Mouse (Mus musculus) Patski (cell line): ENCODE results near the gene Epha7. TPM values are rescaled to one million over a fixed set of nuclear protein-coding genes. Genes with fewer than 3 reads are reported as not detected.
A peak's percentile ranks its signal among the peaks of the same experiment; 100 is the strongest.

Experiments used
- ATAC-seq: fragments of 100-300 bp; one replicate; pipeline ENCODE4 v1.8.0; 2021
- CTCF ChIA-PET: fragments of 350-600 bp; sonication (Branson Sonifier 250); formaldehyde crosslinking; loops from one replicate; lab custom pipeline; 2022; ENCODE audit warnings: inconsistent platforms; lab: Charles Lee
- POLR2A ChIA-PET: fragments of 350-600 bp; sonication (Branson Sonifier 250); formaldehyde crosslinking; loops from one replicate; lab custom pipeline; 2022; ENCODE audit warnings: antibody characterized with exemption, inconsistent platforms; lab: Charles Lee
- DNase-seq: peaks from one replicate; pipeline ENCODE4 v3.0.0-alpha.2; 2011; ENCODE audit warnings: low read depth, low spot score
- H3K27me3 ChIP-seq: fragments of 371-371 bp; one replicate; pipeline ENCODE4 v1.5.1; 2021
- CTCF ChIP-seq: fragments of 100-300 bp; IDR thresholded peaks from one replicate; pipeline ENCODE4 v1.5.1; 2021
- in situ Hi-C: fragments of 300-500 bp; cut with MboI; formaldehyde crosslinking; loops from 3 replicates; pipeline ENCODE4 v1.11.1; 2018; ENCODE audit warnings: low pct_unique_long_range_greater_than_20kb, mixed read lengths
- polyA plus RNA-seq: library from polyadenylated mRNA; unstranded; gene quantifications from one replicate; pipeline ENCODE4 v1.2.3, GENCODE M21; 2021

Epha7 gene
- 1.3 TPM for polyA plus RNA-seq

GRCm38 (mm10) chr4:28812691-28813289 is at the start of gene Epha7:
Epha7 (plus strand) TSS chr4:28813131.
- peak; percentile 94 for ATAC-seq
- DNase-seq = peak; percentile 44
- in situ Hi-C loops = loop anchor here (25.0 kb wide), 1 partner anchor 850 kb away; no protein-coding TSS in a partner anchor
- ChIA-PET CTCF (interaction anchor here (1.8 kb wide), 1 partner anchor 10 kb away, joined by 5 read pairs; no protein-coding TSS in a partner anchor), POLR2A (no interaction called here)
- peaks cover 17% of the 10 kb centered on the region for H3K27me3 ChIP-seq
- no peak for TF ChIP-seq CTCF

GRCm38 (mm10) chr4:28783961-28784360 is 29.0 kb upstream of the Epha7 start:
- TF ChIP-seq CTCF = no peak
- in situ Hi-C loops = loop anchor here (25.0 kb wide), 1 partner anchor 103 kb away; no protein-coding TSS in a partner anchor
- ATAC-seq (no peak), DNase-seq (no peak)
- ChIA-PET CTCF (no interaction called here), POLR2A (no interaction called here)
- no peaks in the 10 kb centered on the region for H3K27me3 ChIP-seq

- ATAC-seq (no peak), DNase-seq (no peak)
- ChIA-PET CTCF (no interaction called here), POLR2A (no interaction called here)
- in situ Hi-C loops = loop anchor here (10.0 to 25.0 kb wide), 2 partner anchors 264 to 846 kb away; no protein-coding TSS in a partner anchor
- peaks cover 12% of the 10 kb centered on the region for H3K27me3 ChIP-seq
- TF ChIP-seq CTCF = peak; percentile 43
Measured at GRCm38 (mm10) chr4:28808800-28809199, 4.1 kb upstream of the Epha7 start.

GRCm38 (mm10) chr4:28809703-28810102 is 3.2 kb upstream of the Epha7 start:
- in situ Hi-C loops = loop anchor here (10.0 to 25.0 kb wide), 2 partner anchors 265 to 847 kb away; no protein-coding TSS in a partner anchor
- peaks cover 12% of the 10 kb centered on the region for H3K27me3 ChIP-seq
- no peak for TF ChIP-seq CTCF
- DNase-seq (no peak), ATAC-seq (no peak)
- CTCF ChIA-PET = no interaction called here
- POLR2A ChIA-PET = no interaction called here

- ATAC-seq (peak; percentile 14), DNase-seq (no peak)
- ChIA-PET CTCF (interaction anchor here (1.8 kb wide), 1 partner anchor 9 kb away, joined by 5 read pairs; no protein-coding TSS in a partner anchor), POLR2A (no interaction called here)
- TF ChIP-seq CTCF = no peak
- peaks cover 17% of the 10 kb centered on the region for H3K27me3 ChIP-seq
- in situ Hi-C loops = loop anchor here (25.0 kb wide), 1 partner anchor 852 kb away; no protein-coding TSS in a partner anchor
Measured at GRCm38 (mm10) chr4:28813551-28814475, 882 bp downstream of the Epha7 start.

- DNase-seq = no peak
- in situ Hi-C loops = loop anchor here (25.0 kb wide), 1 partner anchor 852 kb away; no protein-coding TSS in a partner anchor
- POLR2A ChIA-PET = no interaction called here
- CTCF ChIA-PET = no interaction called here
- TF ChIP-seq CTCF = no peak
- no peak for ATAC-seq
- peaks cover 17% of the 10 kb centered on the region for H3K27me3 ChIP-seq
Measured at GRCm38 (mm10) chr4:28814476-28814815, 1.5 kb downstream of the Epha7 start.

GRCm38 (mm10) chr4:28814816-28815620 is 2.1 kb downstream of the Epha7 start:
- ChIA-PET POLR2A (no interaction called here), CTCF (no interaction called here)
- DNase-seq (no peak), ATAC-seq (peak; percentile 27)
- in situ Hi-C loops = loop anchor here (25.0 kb wide), 1 partner anchor 853 kb away; no protein-coding TSS in a partner anchor
- TF ChIP-seq CTCF = peak; percentile 40
- H3K27me3 ChIP-seq = peaks cover 17% of the 10 kb centered on the region

- in situ Hi-C loops = loop anchor here (25.0 kb wide), 1 partner anchor 853 kb away; no protein-coding TSS in a partner anchor
- POLR2A ChIA-PET = no interaction called here
- no peak for TF ChIP-seq CTCF
- ATAC-seq (no peak), DNase-seq (no peak)
- CTCF ChIA-PET = no interaction called here
- peaks cover 17% of the 10 kb centered on the region for H3K27me3 ChIP-seq
Measured at GRCm38 (mm10) chr4:28815621-28815920, 2.6 kb downstream of the Epha7 start.

- DNase-seq = no peak
- no peak for ATAC-seq
- ChIA-PET POLR2A (no interaction called here), CTCF (interaction anchor here (2.2 kb wide), 1 partner anchor 11 kb away, joined by 5 read pairs; the partner anchor contains the start of gene Epha7)
- no peak for TF ChIP-seq CTCF
- in situ Hi-C loops = loop anchor here (25.0 kb wide), 1 partner anchor 861 kb away; no protein-coding TSS in a partner anchor
- no peaks in the 10 kb centered on the region for H3K27me3 ChIP-seq
Measured at GRCm38 (mm10) chr4:28823616-28824015, 10.7 kb downstream of the Epha7 start.

- in situ Hi-C loops = loop anchor here (25.0 kb wide), 1 partner anchor 862 kb away; no protein-coding TSS in a partner anchor
- no peak for TF ChIP-seq CTCF
- ChIA-PET POLR2A (no interaction called here), CTCF (no interaction called here)
- no peaks in the 10 kb centered on the region for H3K27me3 ChIP-seq
- DNase-seq = no peak
- ATAC-seq = no peak
Measured at GRCm38 (mm10) chr4:28824616-28825015, 11.7 kb downstream of the Epha7 start.
